Mouse (Mus musculus): Measurements from ENCODE around the gene Abca9. TPM values are rescaled to one million over a fixed set of nuclear protein-coding genes. Genes with fewer than 3 reads are reported as not detected.

Gene Abca9
- polyA plus RNA-seq (2014; fragmentation: Nextera tagmentation; extraction: Ambion mirVana) = 3.4 and 3.7 TPM in 2 replicates

DNA sequence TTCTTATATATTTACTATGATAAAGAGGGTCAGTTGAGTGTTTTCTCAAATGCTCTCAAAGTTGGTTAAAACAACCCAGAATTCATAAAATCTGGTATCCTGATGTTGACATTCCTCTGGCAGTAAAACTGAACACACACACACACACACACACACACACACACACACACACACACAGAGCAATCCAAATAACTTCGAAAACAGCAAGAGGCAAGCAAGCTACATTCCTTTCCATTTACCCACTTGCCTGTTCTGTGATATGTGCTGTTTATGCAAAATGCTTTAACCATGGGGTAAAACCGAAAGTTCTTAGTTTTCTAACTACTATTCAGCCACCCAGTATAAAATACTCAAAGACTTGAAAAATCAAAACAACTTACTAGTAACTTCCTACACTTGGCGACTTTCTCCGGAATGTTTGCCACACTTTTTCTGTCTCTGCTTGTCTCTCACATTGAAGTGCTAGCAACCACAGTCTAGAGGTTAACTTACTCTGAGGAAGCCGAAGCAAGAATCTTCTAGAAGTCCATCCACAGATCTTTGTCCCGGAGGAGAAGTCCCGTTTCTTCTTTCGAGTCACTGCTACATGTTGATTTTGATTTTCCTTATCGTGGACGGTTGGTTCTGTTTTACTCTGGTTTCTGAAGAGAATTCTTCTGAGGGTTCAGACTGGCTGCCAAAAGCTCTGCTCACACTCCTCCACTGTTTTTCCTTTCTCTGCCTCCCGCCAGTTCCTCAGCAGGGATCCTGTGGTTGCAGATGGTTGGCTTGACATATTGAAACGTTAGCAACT lies at the start of gene Abca9:
Gene Abca9 (minus strand): TSS at position 738 of the 793 bp plus-strand sequence.
- Histone ChIP-seq H3K4me2 (ENCODE audit: low read depth, low read length, severe bottlenecking) (no peak within 1 kb of the TSS), H3K9ac (ENCODE audit: low read length) (no peak within 1 kb of the TSS), H3K9me3 (ENCODE audit: control insufficient read depth, low read length) (no peaks in the 10 kb centered on the region), H3K4me3 (ENCODE audit: low read depth, low read length) (no peak within 1 kb of the TSS), H3K36me3 (ENCODE audit: control insufficient read depth, insufficient read depth, low read length) (no peaks in the 10 kb centered on the region), H3K4me1 (replicated peaks; ENCODE audit: control insufficient read depth, insufficient read depth, low read length) (no peaks in the 10 kb centered on the region), H3K27me3 (ENCODE audit: control insufficient read depth, insufficient read depth, low read length) (no peaks in the 10 kb centered on the region), H3K27ac (ENCODE audit: low read depth, low read length) (no peak within 1 kb of the TSS)
- ATAC-seq (replicated peaks; ENCODE audit: low FRiP score) = no peak
- 57% methylated on average over 12 of the region's 12 CpGs for WGBS
- no peak for DNase-seq (ENCODE audit: low spot score)

DNA sequence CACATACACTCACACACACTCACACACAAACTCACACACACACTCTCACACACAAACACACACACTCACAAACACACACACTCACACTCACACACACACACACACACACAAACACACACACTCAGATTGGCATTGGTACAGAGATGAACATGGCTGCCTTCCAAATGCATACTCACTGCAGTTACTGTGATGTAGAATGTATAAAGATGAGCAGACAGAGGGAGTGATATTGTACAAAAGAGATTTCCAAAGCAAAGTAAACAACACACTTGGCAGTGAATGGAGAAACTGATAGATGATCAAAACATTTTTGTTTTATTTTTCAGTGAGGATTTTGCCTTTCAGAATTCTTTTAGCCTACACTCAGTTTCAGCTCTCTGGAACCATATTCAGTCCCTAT lies 49.1 kb upstream of the Abca9 start:
- DNase-seq (ENCODE audit: low spot score) (no peak), ATAC-seq (replicated peaks; ENCODE audit: low FRiP score) (no peak)
- H3K27ac ChIP-seq (ENCODE audit: low read depth, low read length) = no peak overlapping the region
- no peaks in the 10 kb centered on the region for H3K9me3 ChIP-seq (ENCODE audit: control insufficient read depth, low read length)
- no peak overlapping the region for H3K9ac ChIP-seq (ENCODE audit: low read length)
- H3K4me2 ChIP-seq (ENCODE audit: low read depth, low read length, severe bottlenecking) = no peak overlapping the region
- H3K27me3 ChIP-seq (ENCODE audit: control insufficient read depth, insufficient read depth, low read length) = no peaks in the 10 kb centered on the region
- H3K4me1 ChIP-seq (replicated peaks; ENCODE audit: control insufficient read depth, insufficient read depth, low read length) = no peaks in the 10 kb centered on the region
- H3K36me3 ChIP-seq (ENCODE audit: control insufficient read depth, insufficient read depth, low read length) = no peaks in the 10 kb centered on the region
- H3K4me3 ChIP-seq (ENCODE audit: low read depth, low read length) = no peak overlapping the region

DNA sequence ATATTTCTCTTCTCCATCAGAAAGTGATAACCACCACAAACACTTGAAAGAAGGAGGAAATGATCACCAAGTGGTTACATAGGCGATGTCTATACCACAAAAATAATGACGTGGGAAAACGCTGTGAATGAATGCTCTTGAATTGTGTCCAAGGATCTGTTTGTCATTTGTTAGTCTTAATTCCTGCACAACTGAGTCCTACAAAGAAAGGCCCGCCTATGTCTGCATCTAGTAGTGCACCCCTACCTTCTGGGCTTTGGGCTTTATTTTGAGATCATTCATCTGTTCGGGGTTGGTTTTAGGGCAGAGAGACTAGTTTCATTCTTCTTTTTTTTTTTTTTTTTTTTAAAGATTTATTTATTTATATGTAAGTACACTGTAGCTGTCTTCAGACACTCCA lies 35.9 kb upstream of the Abca9 start:
- no peak overlapping the region for H3K4me3 ChIP-seq (ENCODE audit: low read depth, low read length)
- no peak for DNase-seq (ENCODE audit: low spot score)
- H3K4me1 ChIP-seq (replicated peaks; ENCODE audit: control insufficient read depth, insufficient read depth, low read length) = no peaks in the 10 kb centered on the region
- WGBS = 84% methylated on average over 5 of the region's 5 CpGs
- no peaks in the 10 kb centered on the region for H3K9me3 ChIP-seq (ENCODE audit: control insufficient read depth, low read length)
- H3K36me3 ChIP-seq (ENCODE audit: control insufficient read depth, insufficient read depth, low read length) = no peaks in the 10 kb centered on the region
- no peaks in the 10 kb centered on the region for H3K27me3 ChIP-seq (ENCODE audit: control insufficient read depth, insufficient read depth, low read length)
- no peak overlapping the region for H3K9ac ChIP-seq (ENCODE audit: low read length)
- no peak for ATAC-seq (replicated peaks; ENCODE audit: low FRiP score)
- no peak overlapping the region for H3K27ac ChIP-seq (ENCODE audit: low read depth, low read length)
- H3K4me2 ChIP-seq (ENCODE audit: low read depth, low read length, severe bottlenecking) = no peak overlapping the region

DNA sequence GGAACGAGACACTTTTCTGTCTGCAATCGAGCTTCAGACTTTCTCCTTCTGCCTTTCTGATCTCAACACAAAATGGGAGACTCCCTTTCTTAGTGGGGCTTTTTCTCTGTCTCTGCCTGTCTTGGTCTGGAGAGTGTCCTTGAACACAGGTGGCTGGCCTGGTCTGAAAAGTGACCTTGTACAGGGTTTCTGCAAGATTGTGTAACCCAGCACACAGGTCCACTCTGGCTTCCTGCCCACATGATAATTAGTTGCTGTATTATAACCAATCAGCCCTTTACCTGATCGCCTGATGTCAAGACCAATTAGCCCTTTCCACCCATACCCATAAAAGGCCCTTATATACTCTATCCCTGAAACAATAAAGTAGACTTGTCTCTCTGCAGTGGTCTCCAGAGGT lies 30.9 kb upstream of the Abca9 start:
- Histone ChIP-seq H3K27ac (ENCODE audit: low read depth, low read length) (no peak overlapping the region), H3K9ac (ENCODE audit: low read length) (no peak overlapping the region)
- DNase-seq (ENCODE audit: low spot score) = no peak

DNA sequence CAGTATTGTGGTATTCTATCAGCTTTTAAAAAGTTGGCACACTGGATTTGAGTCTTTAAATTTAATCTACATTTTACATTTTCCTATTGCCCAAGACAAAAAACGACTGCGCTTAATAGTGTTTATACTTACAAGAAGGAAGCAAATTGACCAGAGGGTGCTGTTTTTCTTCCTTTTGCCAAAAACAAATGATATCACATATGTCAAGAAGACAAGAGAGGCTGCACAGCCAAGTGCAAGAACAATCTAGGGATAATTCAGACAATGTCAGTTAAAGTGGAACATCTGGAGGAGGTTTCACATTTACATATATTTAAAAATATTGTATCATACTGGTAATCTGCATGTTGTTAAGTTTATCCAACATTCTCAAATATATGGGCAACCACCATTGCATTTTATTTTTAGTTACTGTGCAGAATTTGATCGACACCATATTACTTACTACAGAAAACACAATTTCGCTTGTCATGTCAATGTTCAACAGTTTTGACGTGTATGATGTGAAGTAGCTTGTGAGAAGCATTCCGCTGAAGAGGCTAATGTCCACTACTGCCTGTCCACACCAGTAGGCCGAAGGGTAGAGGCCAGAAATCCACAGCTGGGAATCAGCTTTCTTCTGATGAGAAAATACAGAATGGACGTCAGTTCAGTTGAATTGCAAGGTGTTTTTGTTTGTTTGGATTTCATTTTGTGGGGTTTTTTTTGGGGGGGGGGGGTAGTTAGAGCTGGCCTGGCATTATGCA lies 28.7 kb upstream of the Abca9 start:
- DNase-seq (ENCODE audit: low spot score) (no peak), ATAC-seq (replicated peaks; ENCODE audit: low FRiP score) (no peak)
- H3K4me1 ChIP-seq (replicated peaks; ENCODE audit: control insufficient read depth, insufficient read depth, low read length) = no peaks in the 10 kb centered on the region
- H3K36me3 ChIP-seq (ENCODE audit: control insufficient read depth, insufficient read depth, low read length) = no peaks in the 10 kb centered on the region
- no peak overlapping the region for H3K4me2 ChIP-seq (ENCODE audit: low read depth, low read length, severe bottlenecking)
- H3K9me3 ChIP-seq (ENCODE audit: control insufficient read depth, low read length) = no peaks in the 10 kb centered on the region
- H3K27me3 ChIP-seq (ENCODE audit: control insufficient read depth, insufficient read depth, low read length) = no peaks in the 10 kb centered on the region
- H3K4me3 ChIP-seq (ENCODE audit: low read depth, low read length) = no peak overlapping the region
- no peak overlapping the region for H3K9ac ChIP-seq (ENCODE audit: low read length)
- 91% methylated on average over 8 of the region's 8 CpGs for WGBS
- H3K27ac ChIP-seq (ENCODE audit: low read depth, low read length) = no peak overlapping the region

More for the DNA sequence above, 30.9 kb upstream of the Abca9 start:
- no peak for ATAC-seq (replicated peaks; ENCODE audit: low FRiP score)
- H3K4me1 ChIP-seq (replicated peaks; ENCODE audit: control insufficient read depth, insufficient read depth, low read length) = no peaks in the 10 kb centered on the region
- H3K9me3 ChIP-seq (ENCODE audit: control insufficient read depth, low read length) = no peaks in the 10 kb centered on the region
- no peak overlapping the region for H3K4me2 ChIP-seq (ENCODE audit: low read depth, low read length, severe bottlenecking)
- no peaks in the 10 kb centered on the region for H3K27me3 ChIP-seq (ENCODE audit: control insufficient read depth, insufficient read depth, low read length)
- 87% methylated on average over 3 of the region's 3 CpGs for WGBS
- H3K36me3 ChIP-seq (ENCODE audit: control insufficient read depth, insufficient read depth, low read length) = no peaks in the 10 kb centered on the region
- no peak overlapping the region for H3K4me3 ChIP-seq (ENCODE audit: low read depth, low read length)

DNA sequence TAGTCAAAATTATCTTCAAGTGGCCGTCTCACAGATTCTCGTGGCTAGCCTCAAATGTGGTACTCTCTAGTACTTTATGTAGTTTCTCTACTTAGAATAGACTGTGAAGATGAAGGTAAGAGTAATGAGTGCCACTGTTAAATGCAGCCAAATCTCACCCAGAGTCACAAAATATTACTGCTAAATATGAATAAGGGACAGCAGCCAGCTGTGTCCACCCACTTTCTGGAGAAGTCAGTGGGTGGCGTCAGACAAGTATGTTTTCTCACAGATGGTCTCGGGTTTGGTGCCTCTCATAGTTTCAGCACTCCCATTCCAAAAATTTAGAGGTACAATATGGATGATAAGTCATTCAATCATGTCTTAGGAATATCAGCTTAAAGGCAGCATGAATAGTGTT lies 27.3 kb upstream of the Abca9 start:
- Histone ChIP-seq H3K9me3 (ENCODE audit: control insufficient read depth, low read length) (no peaks in the 10 kb centered on the region), H3K27ac (ENCODE audit: low read depth, low read length) (no peak overlapping the region), H3K36me3 (ENCODE audit: control insufficient read depth, insufficient read depth, low read length) (no peaks in the 10 kb centered on the region), H3K27me3 (ENCODE audit: control insufficient read depth, insufficient read depth, low read length) (no peaks in the 10 kb centered on the region), H3K4me1 (replicated peaks; ENCODE audit: control insufficient read depth, insufficient read depth, low read length) (no peaks in the 10 kb centered on the region), H3K4me2 (ENCODE audit: low read depth, low read length, severe bottlenecking) (no peak overlapping the region), H3K9ac (ENCODE audit: low read length) (no peak overlapping the region), H3K4me3 (ENCODE audit: low read depth, low read length) (no peak overlapping the region)
- ATAC-seq (replicated peaks; ENCODE audit: low FRiP score) (no peak), DNase-seq (ENCODE audit: low spot score) (no peak)
- 89% methylated on average over 4 of the region's 4 CpGs for WGBS

DNA sequence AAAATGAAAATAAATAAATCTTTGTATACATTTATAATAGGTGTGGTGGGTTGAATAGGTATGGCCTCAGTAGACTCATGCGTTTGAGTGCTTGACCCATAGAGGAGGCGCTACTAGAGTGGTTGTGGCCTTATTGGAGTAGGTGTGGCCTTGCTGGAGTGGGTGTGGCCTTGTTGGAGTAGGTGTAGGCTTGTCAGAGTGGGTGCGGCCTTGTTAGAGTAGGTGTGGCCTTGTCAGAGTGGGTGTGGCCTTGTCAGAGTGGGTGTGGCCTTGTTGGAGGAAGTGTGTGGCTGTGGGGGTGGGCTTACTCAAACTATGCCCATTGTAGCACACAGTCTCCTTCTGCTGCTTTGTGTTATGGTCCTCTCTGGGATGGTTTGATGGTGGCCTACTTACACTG lies 3.2 kb upstream of the Abca9 start:
- Histone ChIP-seq H3K4me1 (replicated peaks; ENCODE audit: control insufficient read depth, insufficient read depth, low read length) (no peaks in the 10 kb centered on the region), H3K9ac (ENCODE audit: low read length) (no peak overlapping the region), H3K9me3 (ENCODE audit: control insufficient read depth, low read length) (no peaks in the 10 kb centered on the region), H3K27ac (ENCODE audit: low read depth, low read length) (no peak overlapping the region), H3K36me3 (ENCODE audit: control insufficient read depth, insufficient read depth, low read length) (no peaks in the 10 kb centered on the region), H3K4me2 (ENCODE audit: low read depth, low read length, severe bottlenecking) (no peak overlapping the region), H3K27me3 (ENCODE audit: control insufficient read depth, insufficient read depth, low read length) (no peaks in the 10 kb centered on the region), H3K4me3 (ENCODE audit: low read depth, low read length) (no peak overlapping the region)
- ATAC-seq (replicated peaks; ENCODE audit: low FRiP score) = no peak
- WGBS = 96% methylated on average over 3 of the region's 3 CpGs
- no peak for DNase-seq (ENCODE audit: low spot score)

DNA sequence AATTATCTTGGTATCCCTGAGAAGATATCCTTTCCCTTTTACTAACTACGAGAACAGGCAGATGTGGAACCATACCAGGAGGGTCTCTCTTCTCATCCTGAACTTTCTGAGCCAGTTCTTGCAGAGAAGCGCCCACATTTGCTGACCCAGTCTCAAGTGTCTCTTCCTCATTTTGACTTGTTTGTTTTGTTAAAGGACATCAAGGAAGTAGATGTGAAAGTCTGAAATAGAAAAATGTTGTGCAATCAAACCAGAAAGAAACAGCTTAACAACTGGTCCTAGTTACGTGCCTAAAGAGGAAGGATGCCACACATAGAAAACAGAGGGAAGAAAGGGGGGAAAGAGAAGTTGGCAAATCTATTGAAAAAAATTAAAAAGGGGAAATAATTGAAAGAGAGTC lies 2.2 kb downstream of the Abca9 start:
- no peak for ATAC-seq (replicated peaks; ENCODE audit: low FRiP score)
- WGBS = 41% methylated on average over 3 of the region's 3 CpGs

DNA sequence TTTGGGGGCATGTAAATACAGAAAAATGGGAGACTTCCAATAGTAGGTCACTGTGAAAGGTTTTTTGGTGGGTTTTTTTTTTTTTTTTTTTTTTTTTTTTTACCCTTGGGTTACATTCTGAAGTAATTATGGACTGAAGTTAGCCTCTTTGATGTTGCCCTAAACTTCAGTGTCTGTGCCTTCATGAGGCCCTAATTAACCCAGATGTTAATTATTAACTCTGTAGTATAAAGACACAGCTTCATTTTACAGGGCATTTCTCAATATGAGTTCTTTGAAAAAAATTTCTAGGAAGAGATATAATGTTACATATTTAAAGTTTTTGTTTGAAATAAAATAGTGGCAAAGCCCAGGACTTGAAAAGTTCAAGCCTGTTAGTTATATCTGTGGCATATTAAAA lies 2.6 kb downstream of the Abca9 start:
- Histone ChIP-seq H3K9me3 (ENCODE audit: control insufficient read depth, low read length) (no peaks in the 10 kb centered on the region), H3K27me3 (ENCODE audit: control insufficient read depth, insufficient read depth, low read length) (no peaks in the 10 kb centered on the region), H3K4me2 (ENCODE audit: low read depth, low read length, severe bottlenecking) (no peak overlapping the region), H3K27ac (ENCODE audit: low read depth, low read length) (no peak overlapping the region), H3K9ac (ENCODE audit: low read length) (no peak overlapping the region), H3K4me1 (replicated peaks; ENCODE audit: control insufficient read depth, insufficient read depth, low read length) (no peaks in the 10 kb centered on the region), H3K36me3 (ENCODE audit: control insufficient read depth, insufficient read depth, low read length) (no peaks in the 10 kb centered on the region), H3K4me3 (ENCODE audit: low read depth, low read length) (no peak overlapping the region)
- DNase-seq (ENCODE audit: low spot score) (no peak), ATAC-seq (replicated peaks; ENCODE audit: low FRiP score) (no peak)

More for the DNA sequence above, 2.2 kb downstream of the Abca9 start:
- Histone ChIP-seq H3K9ac (ENCODE audit: low read length) (no peak overlapping the region), H3K9me3 (ENCODE audit: control insufficient read depth, low read length) (no peaks in the 10 kb centered on the region), H3K27ac (ENCODE audit: low read depth, low read length) (no peak overlapping the region), H3K4me3 (ENCODE audit: low read depth, low read length) (no peak overlapping the region), H3K4me2 (ENCODE audit: low read depth, low read length, severe bottlenecking) (no peak overlapping the region), H3K27me3 (ENCODE audit: control insufficient read depth, insufficient read depth, low read length) (no peaks in the 10 kb centered on the region), H3K36me3 (ENCODE audit: control insufficient read depth, insufficient read depth, low read length) (no peaks in the 10 kb centered on the region), H3K4me1 (replicated peaks; ENCODE audit: control insufficient read depth, insufficient read depth, low read length) (no peaks in the 10 kb centered on the region)
- DNase-seq (ENCODE audit: low spot score) = no peak
